Mouse (Mus musculus): ENCODE results near the gene Ptbp1.

DNA sequence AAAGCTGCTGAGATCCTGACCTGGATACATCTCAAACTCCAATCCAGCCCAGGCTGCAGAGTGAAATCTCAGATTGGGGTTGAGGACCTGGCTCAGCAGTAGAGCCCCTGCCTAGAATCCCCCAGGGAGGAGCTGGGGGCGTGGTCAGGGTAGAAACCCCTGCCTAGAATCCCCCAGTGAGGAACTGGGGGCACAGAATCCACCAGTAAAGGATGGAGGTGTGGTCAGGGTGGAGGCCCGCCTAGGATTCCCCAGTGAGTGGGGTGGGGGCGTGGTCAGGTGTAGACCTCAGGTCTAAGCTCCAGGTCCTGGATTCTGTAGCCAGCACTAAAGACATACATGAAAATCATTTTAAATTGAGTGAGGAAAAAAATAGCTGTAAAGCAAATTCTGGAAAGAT is 18.6 kb downstream of the Ptbp1 start:
- TF ChIP-seq GATA1 (IDR thresholded peaks at IDR 0.05; ENCODE audit: low read length) (no peak), TAL1 (IDR thresholded peaks at IDR 0.05; ENCODE audit: low read length) (no peak)

Measured in erythroblast, embryonic 14.5 days (primary cell).